Mouse (Mus musculus): ENCODE measurements around the gene Atoh7. TPM values are rescaled to one million over a fixed set of nuclear protein-coding genes. Genes with fewer than 3 reads are reported as not detected.

Atoh7 gene
- polyA plus RNA-seq, 1 experiment from 2014 or later: 0.14 TPM

- 62% methylated on average over 8 of the region's 8 CpGs for WGBS
Observed at GRCm38 (mm10) chr10:63065561-63065960, 33.9 kb upstream of the Atoh7 start.

GRCm38 (mm10) chr10:63065988-63066387 lies 33.5 kb upstream of the Atoh7 start:
- H3K9me3 ChIP-seq (replicated peaks): no peaks in the 10 kb centered on the region
- H3K36me3 ChIP-seq: no peaks in the 10 kb centered on the region
- H3K27me3 ChIP-seq (ENCODE audit: low read depth, poor library complexity, severe bottlenecking): no peaks in the 10 kb centered on the region
- 9% methylated on average over 5 of the region's 5 CpGs for WGBS
- no peak overlapping the region for H3K27ac ChIP-seq
- peak; percentile 76 for DNase-seq (ENCODE audit: low spot score)
- H3K4me3 ChIP-seq: no peak overlapping the region
- H3K4me1 ChIP-seq: no peaks in the 10 kb centered on the region

More at GRCm38 (mm10) chr10:63065561-63065960, 33.9 kb upstream of the Atoh7 start:
- no peak for DNase-seq (ENCODE audit: low spot score)
- H3K9me3 ChIP-seq (replicated peaks): no peaks in the 10 kb centered on the region
- H3K4me3 ChIP-seq: no peak overlapping the region
- no peaks in the 10 kb centered on the region for H3K4me1 ChIP-seq
- no peaks in the 10 kb centered on the region for H3K27me3 ChIP-seq (ENCODE audit: low read depth, poor library complexity, severe bottlenecking)
- no peak overlapping the region for H3K27ac ChIP-seq
- no peaks in the 10 kb centered on the region for H3K36me3 ChIP-seq

GRCm38 (mm10) chr10:63086304-63086703 lies 13.1 kb upstream of the Atoh7 start:
- WGBS: 80% methylated on average over 10 of the region's 10 CpGs
- H3K9me3 ChIP-seq (replicated peaks): no peaks in the 10 kb centered on the region
- H3K4me3 ChIP-seq: no peak overlapping the region
- no peak overlapping the region for H3K27ac ChIP-seq
- no peak for DNase-seq (ENCODE audit: low spot score)
- H3K4me1 ChIP-seq: peaks cover 21% of the 10 kb centered on the region
- no peaks in the 10 kb centered on the region for H3K36me3 ChIP-seq
- H3K27me3 ChIP-seq (ENCODE audit: low read depth, poor library complexity, severe bottlenecking): peaks cover 26% of the 10 kb centered on the region

- no peaks in the 10 kb centered on the region for H3K36me3 ChIP-seq
- DNase-seq (ENCODE audit: low spot score): no peak
- H3K27ac ChIP-seq: no peak overlapping the region
- H3K4me3 ChIP-seq: peak overlapping the region; percentile 40
- H3K4me1 ChIP-seq: peaks cover 26% of the 10 kb centered on the region
- H3K27me3 ChIP-seq (ENCODE audit: low read depth, poor library complexity, severe bottlenecking): peaks cover 26% of the 10 kb centered on the region
- WGBS: 43% methylated on average over 8 of the region's 8 CpGs
- no peaks in the 10 kb centered on the region for H3K9me3 ChIP-seq (replicated peaks)
Observed at GRCm38 (mm10) chr10:63089103-63089757, 10.2 kb upstream of the Atoh7 start.

GRCm38 (mm10) chr10:63089758-63090571 lies 9.5 kb upstream of the Atoh7 start:
- no peak for DNase-seq (ENCODE audit: low spot score)
- no peaks in the 10 kb centered on the region for H3K36me3 ChIP-seq
- no peak overlapping the region for H3K27ac ChIP-seq
- H3K27me3 ChIP-seq (ENCODE audit: low read depth, poor library complexity, severe bottlenecking): peaks cover 26% of the 10 kb centered on the region
- peak overlapping the region; percentile 40 for H3K4me3 ChIP-seq
- H3K4me1 ChIP-seq: peaks cover 22% of the 10 kb centered on the region
- 7% methylated on average over 26 of the region's 26 CpGs for WGBS
- no peaks in the 10 kb centered on the region for H3K9me3 ChIP-seq (replicated peaks)

- H3K27me3 ChIP-seq (ENCODE audit: low read depth, poor library complexity, severe bottlenecking): peaks cover 26% of the 10 kb centered on the region
- H3K9me3 ChIP-seq (replicated peaks): no peaks in the 10 kb centered on the region
- no peak overlapping the region for H3K4me3 ChIP-seq
- no peaks in the 10 kb centered on the region for H3K36me3 ChIP-seq
- H3K27ac ChIP-seq: no peak overlapping the region
- 73% methylated on average over 7 of the region's 7 CpGs for WGBS
- peaks cover 39% of the 10 kb centered on the region for H3K4me1 ChIP-seq
- DNase-seq (ENCODE audit: low spot score): no peak
Observed at GRCm38 (mm10) chr10:63091915-63092314, 7.5 kb upstream of the Atoh7 start.

- H3K9me3 ChIP-seq (replicated peaks): no peaks in the 10 kb centered on the region
- H3K27ac ChIP-seq: no peak overlapping the region
- peaks cover 31% of the 10 kb centered on the region for H3K27me3 ChIP-seq (ENCODE audit: low read depth, poor library complexity, severe bottlenecking)
- no peaks in the 10 kb centered on the region for H3K36me3 ChIP-seq
- 72% methylated on average over 10 of the region's 10 CpGs for WGBS
- DNase-seq (ENCODE audit: low spot score): no peak
- H3K4me3 ChIP-seq: no peak overlapping the region
- peaks cover 46% of the 10 kb centered on the region for H3K4me1 ChIP-seq
Observed at GRCm38 (mm10) chr10:63092616-63093550, 6.6 kb upstream of the Atoh7 start.

GRCm38 (mm10) chr10:63096757-63097156 lies 2.7 kb upstream of the Atoh7 start:
- H3K27ac ChIP-seq: no peak overlapping the region
- no peak for DNase-seq (ENCODE audit: low spot score)
- 42% methylated on average over 2 of the region's 2 CpGs for WGBS

GRCm38 (mm10) chr10:63098191-63098590 lies 1.3 kb upstream of the Atoh7 start:
- Histone ChIP-seq H3K4me1 (peaks cover 42% of the 10 kb centered on the region), H3K27ac (no peak overlapping the region), H3K9me3 (replicated peaks) (no peaks in the 10 kb centered on the region), H3K4me3 (no peak overlapping the region), H3K36me3 (no peaks in the 10 kb centered on the region), H3K27me3 (ENCODE audit: low read depth, poor library complexity, severe bottlenecking) (peaks cover 48% of the 10 kb centered on the region)
- WGBS: 75% methylated on average over 12 of the region's 12 CpGs
- DNase-seq (ENCODE audit: low spot score): no peak

More at GRCm38 (mm10) chr10:63096757-63097156, 2.7 kb upstream of the Atoh7 start:
- no peaks in the 10 kb centered on the region for H3K36me3 ChIP-seq
- no peaks in the 10 kb centered on the region for H3K9me3 ChIP-seq (replicated peaks)
- peaks cover 43% of the 10 kb centered on the region for H3K27me3 ChIP-seq (ENCODE audit: low read depth, poor library complexity, severe bottlenecking)
- H3K4me1 ChIP-seq: peaks cover 46% of the 10 kb centered on the region
- no peak overlapping the region for H3K4me3 ChIP-seq

GRCm38 (mm10) chr10:63099941-63100562 lies 601 bp downstream of the Atoh7 start:
- WGBS: under 1% methylated on average over 62 of the region's 62 CpGs
- H3K27me3 ChIP-seq (ENCODE audit: low read depth, poor library complexity, severe bottlenecking): peaks cover 48% of the 10 kb centered on the region
- H3K9me3 ChIP-seq (replicated peaks): no peaks in the 10 kb centered on the region
- no peaks in the 10 kb centered on the region for H3K36me3 ChIP-seq
- peak overlapping the region; percentile 66 for H3K4me3 ChIP-seq
- peak; percentile 73 for DNase-seq (ENCODE audit: low spot score)
- peak overlapping the region; percentile 78 for H3K27ac ChIP-seq
- peaks cover 39% of the 10 kb centered on the region for H3K4me1 ChIP-seq

- peak overlapping the region; percentile 66 for H3K4me3 ChIP-seq
- WGBS: 19% methylated on average over 9 of the region's 9 CpGs
- H3K27ac ChIP-seq: no peak overlapping the region
- H3K9me3 ChIP-seq (replicated peaks): no peaks in the 10 kb centered on the region
- H3K36me3 ChIP-seq: no peaks in the 10 kb centered on the region
- peaks cover 48% of the 10 kb centered on the region for H3K27me3 ChIP-seq (ENCODE audit: low read depth, poor library complexity, severe bottlenecking)
- DNase-seq (ENCODE audit: low spot score): no peak
- H3K4me1 ChIP-seq: peaks cover 33% of the 10 kb centered on the region
Observed at GRCm38 (mm10) chr10:63100657-63101056, 1.2 kb downstream of the Atoh7 start.

- 69% methylated on average over 5 of the region's 5 CpGs for WGBS
- no peaks in the 10 kb centered on the region for H3K9me3 ChIP-seq (replicated peaks)
- H3K27me3 ChIP-seq (ENCODE audit: low read depth, poor library complexity, severe bottlenecking): no peaks in the 10 kb centered on the region
- H3K4me1 ChIP-seq: no peaks in the 10 kb centered on the region
- H3K4me3 ChIP-seq: no peak overlapping the region
- H3K36me3 ChIP-seq: no peaks in the 10 kb centered on the region
- H3K27ac ChIP-seq: no peak overlapping the region
- DNase-seq (ENCODE audit: low spot score): no peak
Observed at GRCm38 (mm10) chr10:63113027-63113604, 13.7 kb downstream of the Atoh7 start.

Data from limb, embryonic 10.5 days (tissue).